Mouse (Mus musculus): ENCODE measurements at regions not wholly inside any gene's neighbourhood (a gene's known extent, or its start where the extent isn't known, plus 50 kb on each side); places are given as distances from the start of the nearest gene placed in this dataset.
"Not testable (repeated sequence)": the region's sequence is repeated elsewhere in the genome, so short reads cannot be mapped to it uniquely, and the experiment has no call there.

DNA sequence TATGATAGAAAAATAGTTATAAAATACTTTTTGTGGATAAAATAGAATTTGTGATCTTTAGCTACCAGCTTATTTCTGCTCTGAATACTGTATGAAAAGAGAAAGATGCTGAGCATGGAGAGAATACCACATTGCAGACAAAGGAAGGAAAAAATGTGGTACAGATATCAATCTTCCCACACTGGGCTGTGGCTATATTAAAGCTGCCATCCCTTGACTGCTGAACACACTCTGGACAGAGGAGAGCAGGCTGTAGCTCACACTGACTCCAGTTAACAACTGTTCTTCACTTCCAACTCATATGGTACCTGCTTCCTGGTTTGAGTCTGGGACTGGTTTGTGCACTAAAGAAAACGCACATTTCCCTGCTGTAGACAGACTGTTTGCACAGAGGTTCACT is 76.7 kb upstream of the Try4 start:
- in situ Hi-C loops (cut with MboI, MseI) = no loop called here

DNA sequence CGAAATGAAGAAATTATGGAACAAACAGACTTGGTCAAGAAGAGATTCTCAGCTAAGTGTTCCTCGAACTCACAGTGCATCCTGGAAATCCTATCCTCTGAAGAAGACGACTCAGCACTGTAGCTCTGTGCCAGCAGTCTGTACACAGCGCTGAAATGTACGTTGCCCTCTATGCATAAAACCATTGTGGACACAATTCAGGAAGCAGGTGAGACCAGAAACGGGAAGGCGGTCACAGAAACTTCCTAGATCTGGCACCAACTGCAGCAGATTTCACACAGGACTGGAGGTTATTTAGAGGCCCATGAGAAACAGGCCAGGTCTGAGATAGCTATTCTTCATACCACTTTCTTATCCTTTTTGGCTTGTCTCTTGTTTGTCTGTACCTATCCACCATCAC is 83.7 kb upstream of the Try4 start:
- in situ Hi-C loops (cut with MboI, MseI) = no loop called here

DNA sequence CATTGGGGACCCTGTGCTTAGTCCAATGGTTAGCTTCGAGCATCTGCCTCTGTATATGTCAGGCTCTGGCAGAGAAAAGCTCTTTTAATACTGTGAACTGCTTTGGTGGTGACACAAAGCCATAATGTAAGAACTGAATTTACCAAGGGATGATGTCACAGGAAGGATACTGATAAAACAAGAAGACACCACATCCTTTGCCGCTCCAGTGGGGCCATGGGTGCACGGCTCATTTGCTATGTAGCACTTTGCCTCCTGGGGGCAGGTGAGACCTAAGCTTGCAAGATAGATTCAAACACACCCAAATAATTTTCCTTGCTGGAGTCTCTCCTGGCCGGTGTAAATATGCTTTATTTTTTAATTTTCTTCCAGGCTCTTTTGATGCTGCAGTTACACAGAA is 86.2 kb upstream of the Try4 start:
- in situ Hi-C loops (cut with MboI, MseI) = no loop called here

DNA sequence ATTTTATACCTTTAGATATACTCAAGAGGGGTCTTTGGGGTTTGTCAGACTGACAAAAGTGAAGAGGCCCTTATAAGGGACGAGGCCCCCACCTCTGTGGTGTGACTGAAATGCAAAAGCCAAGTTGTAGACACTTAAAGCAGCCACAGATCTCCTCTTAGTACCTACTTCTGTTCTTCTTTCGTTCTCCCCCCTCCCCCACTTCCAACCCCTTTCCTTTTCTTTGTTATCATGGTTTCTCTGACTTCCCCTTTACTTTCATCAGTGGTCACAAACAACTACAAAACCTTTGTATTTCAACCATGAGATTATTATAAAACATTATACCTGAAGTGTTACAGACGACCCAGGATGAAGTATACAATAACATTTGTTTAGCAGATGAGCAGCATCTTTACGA is 96.2 kb upstream of the Try4 start:
- in situ Hi-C loops (cut with MboI, MseI) = no loop called here

DNA sequence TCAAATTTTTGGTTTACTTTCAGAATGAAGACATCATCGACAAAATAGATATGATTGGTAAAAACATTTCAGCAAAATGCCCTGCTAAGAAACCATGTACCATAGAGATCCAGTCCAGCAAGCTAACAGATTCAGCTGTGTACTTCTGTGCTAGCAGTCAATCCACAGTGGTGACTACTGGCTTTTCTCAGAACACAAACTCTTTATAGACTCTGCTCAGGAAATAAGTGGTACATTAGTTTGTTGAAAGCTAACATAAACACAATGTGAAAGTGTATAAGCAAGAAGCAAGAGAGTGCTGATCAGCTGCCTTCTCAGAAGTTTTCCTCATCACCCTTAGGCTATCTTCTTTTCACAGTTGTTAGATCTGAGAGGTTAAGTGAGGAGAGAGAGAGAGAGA is 99.2 kb upstream of the Try4 start:
- in situ Hi-C loops (cut with MboI, MseI) = no loop called here

DNA sequence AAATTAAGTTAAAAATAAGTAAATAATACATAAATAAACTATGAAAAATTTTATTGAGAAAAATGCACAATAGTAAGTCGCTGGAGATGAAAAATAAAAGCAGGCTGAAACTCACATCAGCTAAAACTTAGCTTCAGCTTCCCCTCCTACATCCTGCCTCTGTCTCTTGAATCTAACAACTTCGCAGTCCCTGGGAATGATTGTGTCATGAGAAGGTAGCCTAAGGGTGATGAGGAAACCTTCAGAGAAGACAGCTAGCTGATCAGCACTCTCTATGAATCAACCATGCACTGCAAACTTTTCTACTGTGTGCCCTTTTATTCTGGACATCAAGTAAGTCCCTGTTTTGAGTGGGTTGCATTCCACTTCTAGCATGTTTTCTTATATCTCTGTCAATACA is 99.8 kb upstream of the Try4 start:
- in situ Hi-C loops (cut with MboI, MseI) = no loop called here

DNA sequence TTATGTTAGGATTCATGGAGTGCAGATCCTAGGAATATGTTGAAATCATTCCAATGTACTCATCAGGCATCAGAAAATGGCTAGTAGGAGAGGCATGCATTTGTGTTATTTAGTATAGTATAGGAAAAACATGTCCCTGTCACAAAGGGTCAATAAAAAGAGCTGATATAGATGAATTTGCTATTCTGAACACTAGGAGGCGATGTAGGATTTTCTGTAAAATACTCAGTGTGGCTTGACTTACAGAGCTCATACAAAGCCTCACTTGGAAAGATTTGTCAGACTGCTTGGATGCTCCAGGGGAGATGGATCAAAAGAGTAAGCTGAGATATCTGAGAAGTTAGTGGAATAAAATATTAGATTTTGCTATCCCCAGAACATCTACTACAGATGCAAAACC is 107.6 kb upstream of the Try4 start:
- in situ Hi-C loops (cut with MboI, MseI) = loop anchor here in 1 of 2 experiments (5.0 kb wide), 1 partner anchor 358 kb away; no protein-coding TSS in a partner anchor

DNA sequence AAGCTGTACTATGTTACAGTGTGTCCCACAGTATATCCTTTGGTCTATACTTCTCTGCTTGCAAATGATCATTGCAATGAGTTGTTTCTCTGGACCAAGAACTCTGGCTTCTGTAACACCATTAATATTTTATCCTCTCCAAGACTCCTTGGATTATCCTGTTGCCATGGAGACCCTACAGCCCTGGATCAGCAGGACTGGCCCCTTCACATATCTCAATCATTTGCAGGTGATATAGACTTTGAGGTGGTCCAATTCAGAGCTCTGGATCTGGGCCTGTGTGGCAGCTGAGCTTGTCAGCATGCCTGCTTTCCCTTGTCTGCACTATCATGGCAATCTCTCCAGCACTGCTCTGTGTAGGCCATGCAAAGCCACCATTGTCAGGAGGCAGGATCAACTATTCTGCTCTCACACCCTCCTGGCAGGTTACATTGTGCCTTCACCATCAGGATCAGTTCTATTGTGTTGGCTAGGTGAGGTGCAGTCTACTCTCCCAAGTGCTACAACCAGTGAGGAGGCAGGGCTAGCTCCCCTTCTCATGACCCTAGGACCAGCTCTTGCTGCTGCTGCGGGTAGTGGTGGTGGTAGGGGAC is 110.2 kb upstream of the Try4 start:
- in situ Hi-C loops (cut with MboI, MseI) = loop anchor here in 1 of 2 experiments (5.0 kb wide), 1 partner anchor 360 kb away; no protein-coding TSS in a partner anchor

DNA sequence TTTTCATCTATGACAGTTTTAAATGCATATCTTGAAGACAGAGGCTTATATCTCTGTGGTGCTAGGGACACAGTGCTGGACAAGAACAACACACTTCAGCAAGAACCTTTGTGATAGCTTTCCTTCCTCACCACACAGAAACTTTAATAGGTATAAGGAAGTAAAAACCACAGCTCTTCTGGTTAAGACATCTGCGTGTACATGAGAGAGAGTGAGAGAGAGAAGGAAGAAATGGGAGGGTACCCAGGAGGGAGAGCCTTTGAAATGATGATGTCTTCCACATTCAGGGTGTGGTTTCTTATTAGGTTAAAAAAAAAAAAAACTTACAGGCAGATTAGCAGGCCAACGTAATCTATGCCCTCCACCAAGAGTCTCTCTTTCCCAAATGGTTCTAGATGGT is 113.2 kb upstream of the Try4 start:
- in situ Hi-C loops (cut with MboI, MseI) = loop anchor here in 1 of 2 experiments (10.0 kb wide), 1 partner anchor 356 kb away; no protein-coding TSS in a partner anchor

DNA sequence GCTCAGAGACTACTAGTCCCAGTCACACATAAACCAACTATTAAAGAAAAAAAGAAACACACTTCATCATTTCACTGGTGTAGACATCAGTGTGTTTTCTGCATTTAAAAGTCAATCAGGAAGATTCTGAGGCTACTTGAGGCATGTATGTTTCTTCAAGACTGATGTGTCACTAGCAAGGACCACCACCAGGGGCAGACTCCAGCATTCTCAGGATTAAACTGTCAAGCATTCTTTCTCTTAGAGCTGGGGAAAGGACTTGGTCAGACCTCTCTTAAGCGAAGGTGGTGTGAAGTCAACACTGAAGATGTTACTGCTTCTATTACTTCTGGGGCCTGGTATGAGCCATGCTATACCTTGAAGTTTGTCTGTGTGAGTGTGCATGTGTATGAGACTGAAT is 114.1 kb upstream of the Try4 start:
- in situ Hi-C loops (cut with MboI, MseI) = loop anchor here in 1 of 2 experiments (10.0 kb wide), 1 partner anchor 357 kb away; no protein-coding TSS in a partner anchor

DNA sequence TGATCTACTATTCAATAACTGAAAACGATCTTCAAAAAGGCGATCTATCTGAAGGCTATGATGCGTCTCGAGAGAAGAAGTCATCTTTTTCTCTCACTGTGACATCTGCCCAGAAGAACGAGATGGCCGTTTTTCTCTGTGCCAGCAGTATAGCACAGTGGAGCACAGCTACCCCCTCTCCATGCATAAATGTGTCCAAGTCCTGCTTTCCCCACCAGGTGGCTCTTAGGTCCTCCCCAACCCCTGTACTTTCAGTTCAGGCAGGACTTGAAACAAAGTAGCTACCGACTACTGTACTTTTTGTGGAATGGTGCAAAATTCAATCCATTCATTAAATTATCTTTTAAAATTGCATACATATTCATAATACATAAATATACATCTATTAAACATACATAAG is 123.2 kb upstream of the Try4 start:
- in situ Hi-C loops (cut with MboI, MseI) = no loop called here

DNA sequence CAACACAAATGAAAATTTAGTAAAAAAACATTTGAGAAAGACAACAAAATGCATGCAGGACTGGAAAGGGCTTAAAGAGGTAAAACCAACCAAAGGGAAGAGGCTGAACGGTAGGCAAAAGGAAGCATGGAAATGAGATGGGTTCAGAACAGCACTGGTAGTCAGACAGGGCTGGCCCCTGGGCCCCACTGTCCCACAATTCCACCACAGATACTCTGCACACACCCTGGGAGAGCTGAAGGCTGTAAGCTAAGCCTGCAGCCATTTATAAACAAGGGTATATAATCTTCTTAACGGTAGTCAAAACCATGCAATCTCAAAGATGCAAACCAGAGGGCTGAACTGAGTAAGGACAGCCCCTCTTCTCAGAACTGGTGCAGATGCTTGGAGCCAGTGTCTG is 124.0 kb upstream of the Try4 start:
- in situ Hi-C loops (cut with MboI, MseI) = no loop called here

DNA sequence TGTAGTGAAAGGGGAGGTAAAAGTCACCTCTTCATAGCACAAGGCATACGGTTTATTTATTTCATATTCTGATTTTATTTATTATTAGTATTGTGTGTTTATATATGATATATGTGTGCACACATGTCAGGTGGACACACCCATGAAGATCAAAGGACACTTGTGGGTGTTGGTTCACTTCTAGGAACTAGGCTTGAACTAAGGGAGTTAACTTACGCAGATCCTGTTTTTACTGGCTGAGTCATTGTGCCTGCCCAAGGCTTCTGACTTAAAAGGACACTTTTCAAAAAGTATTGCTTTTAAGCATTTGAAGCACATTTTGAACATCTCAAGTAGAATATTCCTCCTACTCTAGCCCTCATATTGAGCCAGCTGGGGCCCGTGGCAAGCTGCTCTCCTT is 124.9 kb upstream of the Try4 start:
- in situ Hi-C loops (cut with MboI, MseI) = no loop called here

DNA sequence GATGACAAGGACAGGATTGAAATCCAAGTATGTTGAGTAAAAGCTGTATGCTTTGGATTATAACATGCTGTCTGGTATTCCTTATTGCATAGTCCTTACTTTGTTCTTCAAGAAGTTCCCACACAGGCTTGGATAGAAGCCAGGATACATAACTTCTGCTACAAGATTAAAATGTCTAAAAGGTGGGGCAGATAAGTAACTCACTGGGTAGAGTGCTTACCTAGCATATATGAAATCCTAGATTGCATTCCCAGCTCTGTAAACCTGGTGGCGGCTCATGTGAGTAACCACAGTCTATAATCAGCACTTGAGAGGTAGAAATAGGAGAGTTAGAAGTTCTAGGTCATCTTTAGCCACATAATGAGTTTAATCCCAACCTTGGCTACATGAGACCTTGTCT is 126.0 kb upstream of the Try4 start:
- in situ Hi-C loops (cut with MboI, MseI) = no loop called here

DNA sequence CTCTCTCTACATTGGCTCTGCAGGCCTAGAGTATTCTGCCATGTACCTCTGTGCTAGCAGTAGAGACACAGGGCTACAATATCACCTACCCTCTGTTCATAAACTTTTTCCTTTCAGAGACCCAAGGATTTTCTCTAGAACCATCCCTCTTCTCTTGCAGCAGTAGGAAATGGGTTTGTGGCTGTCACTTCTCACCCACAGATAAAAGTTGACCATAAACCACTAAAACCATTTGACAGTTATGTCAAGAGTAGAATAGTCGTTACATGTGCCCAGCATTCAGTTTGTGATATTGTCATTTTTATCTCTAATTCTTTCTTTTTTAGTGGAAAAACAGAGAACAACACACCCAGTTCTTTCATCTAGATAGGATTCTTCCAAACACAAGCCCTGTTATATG is 128.2 kb upstream of the 2210010C04Rik start:
- in situ Hi-C loops (cut with MboI, MseI) = no loop called here

DNA sequence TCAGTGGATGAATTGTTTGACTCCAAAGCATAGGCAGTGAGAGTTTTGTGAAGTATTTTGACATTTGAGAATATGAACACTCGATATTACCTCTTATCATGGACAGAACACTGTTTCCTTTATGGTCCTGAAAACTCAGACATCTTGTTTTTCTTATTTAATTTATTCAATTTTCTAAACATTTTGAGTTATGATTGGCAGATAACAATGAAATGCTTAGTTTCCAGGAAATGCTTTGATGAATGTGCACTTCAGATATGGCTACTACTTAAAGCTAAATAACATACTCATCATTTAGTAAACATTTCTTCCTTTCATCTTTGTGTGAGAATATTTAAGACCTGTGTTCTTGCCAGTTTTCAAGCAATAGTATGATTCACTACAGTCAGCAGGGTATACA is 126.4 kb upstream of the 2210010C04Rik start:
- in situ Hi-C loops (cut with MboI, MseI) = no loop called here

DNA sequence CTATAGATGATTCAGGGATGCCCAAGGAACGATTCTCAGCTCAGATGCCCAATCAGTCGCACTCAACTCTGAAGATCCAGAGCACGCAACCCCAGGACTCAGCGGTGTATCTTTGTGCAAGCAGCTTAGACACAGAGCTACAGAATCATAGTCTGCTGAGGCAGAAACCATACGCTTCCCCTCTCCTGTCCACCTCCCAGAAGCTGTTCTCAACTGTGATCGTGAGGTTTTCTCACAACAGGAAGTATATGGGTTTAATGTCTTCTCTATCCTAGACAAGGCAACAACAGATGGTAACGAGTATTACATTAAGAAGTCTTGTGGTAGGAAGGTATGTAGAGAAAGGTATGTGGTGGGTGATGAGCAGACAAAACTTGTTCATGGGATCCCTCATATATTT is 116.8 kb upstream of the 2210010C04Rik start:
- in situ Hi-C loops (cut with MboI, MseI) = loop anchor here in 1 of 2 experiments (5.0 kb wide), 1 partner anchor 35 kb away; no protein-coding TSS in a partner anchor

DNA sequence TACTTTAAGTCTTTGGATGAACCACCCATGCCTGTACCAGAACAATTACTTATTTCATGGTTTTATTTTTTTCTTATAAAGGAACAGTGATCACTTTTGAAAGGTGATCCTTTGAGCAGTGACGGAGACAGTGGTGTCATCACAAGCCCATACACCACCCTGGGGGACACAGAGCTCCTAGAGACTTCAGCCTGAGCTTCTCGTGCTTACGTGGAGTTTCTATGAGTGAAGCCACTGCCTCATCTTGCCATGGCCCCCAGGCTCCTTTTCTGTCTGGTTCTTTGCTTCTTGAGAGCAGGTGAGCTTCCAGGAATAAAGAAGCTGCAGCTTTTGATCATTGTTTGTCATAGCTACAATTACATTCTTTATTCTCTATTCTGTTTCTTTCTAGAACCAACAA is 116.2 kb upstream of the 2210010C04Rik start:
- in situ Hi-C loops (cut with MboI, MseI) = loop anchor here in 1 of 2 experiments (5.0 kb wide), 1 partner anchor 34 kb away; no protein-coding TSS in a partner anchor

DNA sequence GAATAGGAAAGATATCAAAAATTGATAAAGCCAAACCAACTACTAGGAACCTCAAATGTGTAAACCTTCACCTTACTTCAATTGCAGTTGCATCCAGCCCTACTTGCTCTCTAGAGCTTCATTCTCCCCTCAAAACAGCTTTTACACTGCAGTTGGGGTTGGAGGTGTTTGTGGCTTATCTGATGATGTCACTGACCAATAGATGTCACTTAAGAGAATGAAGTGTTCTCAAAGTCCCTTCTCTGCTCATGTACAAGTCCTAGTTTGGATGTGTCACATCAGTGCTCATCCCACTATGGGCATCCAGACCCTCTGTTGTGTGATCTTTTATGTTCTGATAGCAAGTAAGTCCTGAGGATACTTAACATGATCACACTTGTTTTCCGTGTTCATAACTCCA is 105.6 kb upstream of the 2210010C04Rik start:
- in situ Hi-C loops (cut with MboI, MseI) = no loop called here

DNA sequence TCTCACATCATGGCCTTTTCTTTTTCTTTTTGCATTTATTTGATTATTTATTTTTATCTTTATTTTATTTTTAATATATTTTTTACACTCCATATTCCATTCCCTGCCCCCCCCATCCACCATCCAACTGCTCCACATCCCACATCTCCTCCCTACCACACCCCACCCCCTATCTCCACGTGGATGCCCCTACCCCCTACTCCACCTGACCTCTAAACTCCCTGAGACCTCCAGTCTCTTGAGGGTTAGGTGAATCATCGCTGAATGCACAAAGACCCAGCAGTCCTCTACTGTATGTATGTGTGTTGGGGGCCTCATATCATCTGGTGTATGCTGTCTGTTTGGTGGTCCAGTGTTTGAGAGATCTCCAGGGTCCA is 102.1 kb upstream of the 2210010C04Rik start:
- in situ Hi-C loops (cut with MboI, MseI) = not testable (repeated sequence)

DNA sequence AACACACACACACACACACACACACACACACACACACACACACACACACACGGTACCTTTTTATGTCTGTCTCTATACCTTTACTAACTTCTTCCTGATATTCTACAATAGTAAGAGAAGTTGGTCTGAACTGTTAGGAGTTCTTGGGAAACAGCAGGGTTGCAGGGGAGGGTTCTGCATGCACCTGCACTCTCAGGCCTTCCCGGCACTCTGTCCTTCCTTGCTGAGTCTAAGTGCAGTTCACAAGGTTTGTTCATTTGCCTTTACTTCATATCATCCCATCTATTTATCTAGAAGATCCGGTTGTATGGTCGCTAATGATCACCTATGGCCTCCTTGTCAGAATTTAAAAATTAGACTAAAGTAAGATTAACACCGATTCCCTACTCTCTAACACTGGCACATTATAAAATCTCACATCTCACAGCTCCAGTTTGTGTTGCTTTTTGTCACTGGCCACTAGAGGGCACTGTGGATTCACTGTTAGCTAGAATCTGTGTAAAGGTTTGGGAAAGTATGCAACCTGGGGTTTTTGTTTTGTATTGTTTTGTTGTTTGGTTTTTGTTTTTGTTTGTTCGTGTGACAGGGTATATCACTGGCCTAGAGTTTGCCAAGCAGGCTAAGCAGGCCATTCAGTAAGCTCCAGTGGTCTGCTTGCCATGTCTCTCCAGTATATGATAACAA is 101.5 kb upstream of the 2210010C04Rik start:
- in situ Hi-C loops (cut with MboI, MseI) = no loop called here

DNA sequence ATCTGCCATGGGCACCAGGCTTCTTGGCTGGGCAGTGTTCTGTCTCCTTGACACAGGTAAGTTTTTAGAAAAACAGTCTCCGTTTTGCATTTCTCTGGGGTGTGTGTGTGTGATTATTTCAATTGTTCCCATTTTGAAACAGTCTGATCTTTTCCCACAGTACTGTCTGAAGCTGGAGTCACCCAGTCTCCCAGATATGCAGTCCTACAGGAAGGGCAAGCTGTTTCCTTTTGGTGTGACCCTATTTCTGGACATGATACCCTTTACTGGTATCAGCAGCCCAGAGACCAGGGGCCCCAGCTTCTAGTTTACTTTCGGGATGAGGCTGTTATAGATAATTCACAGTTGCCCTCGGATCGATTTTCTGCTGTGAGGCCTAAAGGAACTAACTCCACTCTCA is 99.9 kb upstream of the 2210010C04Rik start:
- in situ Hi-C loops (cut with MboI, MseI) = no loop called here

DNA sequence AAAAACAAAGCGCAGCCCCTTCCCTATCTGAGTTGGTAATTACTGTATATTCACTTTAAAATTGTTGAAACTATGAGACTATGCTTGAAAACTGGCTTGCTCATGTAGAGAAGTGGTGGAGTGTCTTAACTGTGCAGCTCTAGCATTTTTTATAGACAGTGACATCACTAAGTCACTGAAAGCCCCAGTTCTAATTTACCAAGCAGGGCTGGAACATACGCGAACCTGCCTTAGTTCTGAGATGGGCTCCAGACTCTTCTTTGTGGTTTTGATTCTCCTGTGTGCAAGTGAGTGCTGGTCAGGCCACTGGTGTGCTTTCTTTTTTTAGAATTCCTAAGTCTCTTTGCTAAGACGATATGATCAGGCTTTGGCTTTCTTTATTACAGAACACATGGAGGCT is 94.6 kb upstream of the 2210010C04Rik start:
- in situ Hi-C loops (cut with MboI, MseI) = no loop called here
